Mouse (Mus musculus): ENCODE measurements at regions not wholly inside any gene's neighbourhood (a gene's known extent, or its start where the extent isn't known, plus 50 kb on each side); places are given as distances from the start of the nearest gene placed in this dataset.
A peak's percentile ranks its signal among the peaks of the same experiment; 100 is the strongest.

DNA sequence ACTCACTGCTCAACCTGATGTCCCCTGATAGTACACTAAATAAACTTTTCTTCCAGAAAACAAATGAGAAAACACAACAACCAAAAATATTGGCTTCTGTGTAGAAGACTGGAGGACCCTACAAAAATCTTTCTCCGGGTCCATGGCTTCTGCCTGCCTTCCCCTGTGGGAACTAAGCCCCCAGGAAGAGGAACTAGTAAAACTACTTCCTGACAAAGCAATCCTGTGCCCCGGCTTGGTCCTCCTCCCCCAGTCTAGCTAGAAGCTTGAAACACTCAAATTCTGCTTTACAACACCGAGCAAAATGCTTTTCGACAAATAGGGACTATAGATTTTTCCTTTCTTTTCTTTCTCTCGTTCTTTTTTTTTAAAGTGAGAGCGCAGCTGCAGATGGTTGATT, 51.3 kb upstream of the Mki67 start:
- DNase-seq (ENCODE audit: low spot score in 2 of 2) = no peak

DNA sequence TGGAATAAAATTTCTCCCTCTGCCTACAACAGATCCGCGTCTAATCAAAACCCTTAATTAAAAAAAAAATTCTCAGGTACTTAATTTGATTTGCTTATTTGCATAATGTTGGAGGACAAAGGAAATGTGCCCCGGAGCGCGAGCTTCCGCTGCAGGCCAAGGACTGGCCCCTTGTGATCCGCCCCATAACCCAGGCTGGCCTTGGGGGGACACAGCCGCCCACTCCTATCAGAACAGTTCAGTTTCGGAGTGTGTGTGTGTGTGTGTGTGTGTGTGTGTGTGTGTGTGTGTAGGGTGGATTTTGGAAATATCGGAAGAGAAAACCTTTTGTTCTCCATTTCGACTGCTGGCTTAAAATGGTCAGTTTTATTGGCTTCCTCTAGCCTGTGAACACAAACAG, 51.9 kb upstream of the Mki67 start:
- DNase-seq (ENCODE audit: low spot score in 2 of 2) = no peak

DNA sequence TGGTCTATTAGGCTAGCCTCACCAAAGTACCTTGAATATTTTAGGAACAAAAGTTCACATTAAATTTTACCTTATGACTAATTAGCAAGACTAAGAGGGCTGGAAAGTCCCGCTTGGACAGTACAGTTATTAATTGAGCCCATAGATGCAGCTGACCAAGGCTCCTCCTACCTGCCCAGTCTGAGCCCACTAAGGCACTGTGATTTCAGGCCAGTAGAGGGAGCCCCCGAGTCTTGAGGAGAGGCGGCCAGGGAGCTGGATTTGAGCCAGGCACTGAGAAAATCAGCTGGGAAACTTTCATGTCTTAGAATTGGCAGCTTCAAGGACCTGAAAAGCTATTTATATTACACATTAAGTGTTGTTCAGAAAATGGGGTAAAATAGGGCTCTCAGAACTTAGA, 52.4 kb upstream of the Mki67 start:
- peak; percentile 90 to 91 for DNase-seq (ENCODE audit: low spot score in 2 of 2)

DNA sequence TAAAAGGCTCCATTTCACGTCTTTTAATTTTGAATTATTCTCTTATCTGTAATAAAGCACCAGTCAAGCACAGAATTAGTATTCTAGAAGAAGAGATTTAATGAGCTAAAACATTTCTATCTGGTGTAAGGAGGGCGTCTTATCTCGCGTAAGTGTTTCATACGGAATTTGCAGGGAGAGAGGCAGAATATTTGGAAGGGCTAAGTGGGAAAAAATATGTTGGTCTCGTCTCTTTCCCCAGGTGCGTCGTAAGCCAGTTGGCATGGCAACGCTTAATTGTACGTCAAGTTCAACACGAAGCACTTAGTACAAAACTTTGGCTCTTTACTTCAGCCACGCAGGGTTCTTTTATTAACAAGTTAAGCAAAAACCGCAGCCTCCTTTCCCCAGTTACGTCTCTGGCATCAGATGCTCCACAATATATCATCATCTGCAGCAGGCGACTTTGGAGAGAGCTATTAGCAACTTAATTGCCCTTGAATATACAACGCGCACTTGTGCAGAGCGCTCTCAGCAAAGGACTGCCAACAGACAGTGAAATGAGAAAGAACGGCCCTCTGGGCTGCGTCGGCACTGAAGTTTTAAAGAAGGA, 53.0 kb upstream of the Mki67 start:
- DNase-seq (ENCODE audit: low spot score in 2 of 2) = no peak

DNA sequence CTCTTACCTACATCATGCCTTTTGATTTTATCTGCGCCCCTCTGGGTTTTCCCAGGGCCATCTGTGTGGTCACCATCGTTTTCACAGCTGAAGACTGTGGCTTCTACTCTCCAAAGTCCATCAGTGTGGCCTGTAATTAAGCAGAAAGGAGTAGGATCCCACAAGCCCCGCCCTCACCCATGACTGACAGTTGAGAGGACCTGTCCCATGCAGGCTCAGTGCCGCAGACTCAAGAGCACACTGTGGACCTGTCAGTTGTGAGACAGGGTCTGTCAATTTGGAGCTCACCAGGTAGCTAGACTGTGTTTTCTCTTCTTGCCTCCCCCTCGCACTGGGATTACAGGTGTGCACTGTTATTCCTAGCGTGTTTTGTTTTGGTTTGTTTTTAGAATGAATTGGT, 53.9 kb upstream of the Mki67 start:
- no peak for DNase-seq (ENCODE audit: low spot score in 2 of 2)

DNA sequence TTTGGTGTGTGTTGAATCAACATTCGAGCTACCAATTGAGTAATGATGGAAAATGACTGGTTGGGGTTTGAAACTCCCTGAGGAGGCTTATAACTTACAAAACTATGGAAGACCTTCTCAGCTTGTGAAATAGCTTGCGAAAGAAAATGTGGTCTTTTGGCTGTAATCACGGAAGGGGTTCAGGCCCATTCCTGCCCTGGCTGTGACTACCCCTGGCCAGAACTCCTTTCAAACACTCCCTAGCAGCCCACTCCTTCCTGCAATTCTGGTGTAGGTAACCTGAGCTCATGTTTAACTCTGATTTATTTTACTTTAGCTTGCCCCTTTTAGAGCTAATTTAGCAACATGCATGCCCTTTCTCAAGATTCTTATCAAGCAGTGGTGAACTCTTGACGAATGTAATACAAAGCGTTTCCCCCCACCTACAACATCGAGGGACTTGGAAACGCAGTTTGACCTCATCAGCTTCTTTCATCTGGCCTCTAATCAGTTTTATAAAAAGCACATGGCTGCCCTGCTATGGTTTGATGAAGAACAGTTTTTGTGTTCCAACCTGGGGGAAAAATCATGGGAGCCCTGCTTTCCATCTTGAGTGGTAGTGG, 59.8 kb upstream of the Mki67 start:
- no peak for DNase-seq (ENCODE audit: low spot score in 2 of 2)

DNA sequence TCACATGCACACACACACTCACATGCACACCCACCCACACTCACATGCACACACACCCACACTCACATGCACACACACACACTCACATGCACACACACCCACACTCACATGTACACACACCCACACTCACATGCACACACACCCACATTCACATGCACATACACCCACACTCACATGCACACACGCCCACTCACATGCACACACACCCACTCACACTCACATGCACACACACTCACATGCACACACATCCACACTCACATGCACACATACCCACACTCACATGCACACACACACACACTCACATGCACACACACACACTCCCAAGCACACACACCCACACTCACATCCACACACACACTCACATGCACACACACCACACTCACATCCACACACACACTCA, 74.0 kb upstream of the Mki67 start:
- DNase-seq (ENCODE audit: low spot score in 2 of 2) = no peak

DNA sequence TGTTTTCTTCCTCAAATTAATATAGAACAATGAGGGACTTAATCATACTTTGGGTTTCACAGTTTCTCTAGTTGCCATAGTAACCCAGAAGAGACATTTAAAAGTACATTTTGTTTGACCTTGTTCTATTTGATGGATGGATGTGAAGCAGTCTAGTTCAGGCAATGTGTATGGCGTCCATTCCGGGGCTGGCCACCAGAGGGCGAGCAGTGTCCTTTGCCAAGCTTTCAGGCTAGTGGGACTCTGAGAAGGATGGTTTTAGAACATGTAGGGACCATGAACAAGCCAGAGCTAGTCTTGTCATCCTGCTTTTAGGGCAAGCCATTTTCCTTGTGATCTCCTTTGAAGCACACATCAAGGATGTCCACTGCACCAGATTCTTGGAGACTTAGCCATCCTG, 74.8 kb upstream of the Mki67 start:
- DNase-seq (ENCODE audit: low spot score in 2 of 2) = peak; percentile 86 to 88

DNA sequence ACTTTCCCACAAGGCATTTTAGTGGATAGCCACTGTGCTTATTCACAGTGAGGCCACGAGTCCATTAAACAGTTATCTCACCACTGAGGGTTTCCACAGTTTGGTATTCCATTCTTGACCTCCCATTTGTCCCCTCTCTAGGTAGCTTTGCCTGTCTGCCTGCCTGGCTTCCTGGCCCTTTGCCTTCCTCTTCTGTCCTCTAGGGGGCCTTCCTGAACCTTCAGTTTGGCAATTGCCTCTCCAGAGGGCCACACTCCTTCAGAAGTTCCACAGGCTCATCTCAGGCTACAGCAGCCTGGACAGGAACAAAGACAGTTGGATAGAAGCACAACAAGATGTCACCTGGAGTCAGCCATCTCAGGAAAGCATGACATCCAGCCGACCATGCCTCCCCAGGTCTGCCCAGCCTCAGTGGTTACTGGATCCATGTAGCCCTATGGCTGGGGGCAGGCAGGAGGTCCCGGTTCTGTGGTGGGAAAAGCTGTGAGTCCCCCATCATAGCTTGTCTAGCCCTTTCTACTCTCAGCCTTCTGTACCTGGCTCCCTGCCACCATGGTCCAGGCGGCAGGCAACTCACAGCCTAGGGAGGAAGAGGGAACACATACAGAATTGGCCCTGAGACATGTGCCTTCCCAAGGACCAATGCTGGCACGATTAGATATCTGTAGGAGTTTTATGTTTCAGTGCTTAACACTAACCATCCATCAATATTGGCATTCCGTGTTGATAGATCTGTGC, 76.0 kb upstream of the Mki67 start:
- DNase-seq (ENCODE audit: low spot score in 2 of 2) = no peak

DNA sequence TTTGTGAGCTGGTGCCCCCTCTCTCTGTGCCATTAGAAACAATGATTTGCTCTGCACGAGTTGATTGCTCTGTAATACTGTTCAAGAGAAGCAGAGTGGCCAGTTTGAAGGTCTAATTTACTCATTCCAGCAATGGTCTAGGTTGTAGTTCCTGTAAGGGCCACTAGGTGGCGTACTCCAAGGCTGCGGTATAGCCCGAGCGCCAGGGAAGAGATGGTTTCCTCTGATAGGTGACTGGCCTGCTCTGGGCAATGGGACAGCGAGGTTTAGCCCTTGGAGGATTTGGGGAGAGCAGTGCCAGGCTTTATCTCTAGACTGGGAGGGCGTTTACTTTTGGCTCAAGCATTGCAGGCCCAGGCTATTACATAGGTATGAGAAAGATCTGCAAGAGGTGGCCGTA, 76.8 kb upstream of the Mki67 start:
- peak; percentile 41 to 53 for DNase-seq (ENCODE audit: low spot score in 2 of 2)

DNA sequence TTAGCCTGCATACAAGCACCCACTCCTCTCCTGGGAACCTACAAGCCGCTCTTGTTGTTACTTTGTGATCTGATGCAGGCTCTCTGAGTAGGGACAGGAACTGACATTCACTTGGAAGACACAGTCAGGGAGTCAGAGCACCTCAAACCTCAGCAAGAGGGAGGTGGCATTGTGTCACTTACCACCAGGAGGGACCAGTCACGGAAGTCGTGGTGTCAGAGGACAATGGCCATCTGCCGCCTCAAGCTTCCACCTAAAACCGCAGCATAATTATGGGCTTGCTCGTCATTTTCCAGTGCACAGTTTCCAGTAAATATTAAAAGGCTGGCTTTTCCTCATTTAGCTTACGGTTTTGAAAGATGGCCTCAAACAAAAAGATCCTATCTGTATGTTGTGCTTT, 78.1 kb upstream of the Mki67 start:
- DNase-seq (ENCODE audit: low spot score in 2 of 2) = no peak

DNA sequence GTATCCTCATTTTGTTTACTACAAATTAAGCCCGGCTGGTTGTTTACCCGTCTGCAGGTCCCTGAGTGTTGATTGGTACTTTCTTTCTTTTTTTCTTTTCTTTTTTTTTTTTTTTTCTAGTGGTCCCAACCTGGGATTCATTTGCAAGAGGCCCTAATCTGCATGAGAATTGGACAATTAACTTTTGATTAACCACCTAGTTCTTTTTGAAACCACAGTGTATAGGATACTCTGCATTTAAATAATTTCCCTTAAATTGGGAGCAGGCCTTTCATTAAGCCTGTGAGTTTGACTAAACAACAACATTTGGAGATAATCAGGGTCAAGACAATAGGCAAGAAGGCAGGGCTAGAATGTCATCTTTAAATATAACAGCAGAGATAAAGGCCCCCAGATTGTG, 78.5 kb upstream of the Mki67 start:
- DNase-seq (ENCODE audit: low spot score in 2 of 2) = no peak

DNA sequence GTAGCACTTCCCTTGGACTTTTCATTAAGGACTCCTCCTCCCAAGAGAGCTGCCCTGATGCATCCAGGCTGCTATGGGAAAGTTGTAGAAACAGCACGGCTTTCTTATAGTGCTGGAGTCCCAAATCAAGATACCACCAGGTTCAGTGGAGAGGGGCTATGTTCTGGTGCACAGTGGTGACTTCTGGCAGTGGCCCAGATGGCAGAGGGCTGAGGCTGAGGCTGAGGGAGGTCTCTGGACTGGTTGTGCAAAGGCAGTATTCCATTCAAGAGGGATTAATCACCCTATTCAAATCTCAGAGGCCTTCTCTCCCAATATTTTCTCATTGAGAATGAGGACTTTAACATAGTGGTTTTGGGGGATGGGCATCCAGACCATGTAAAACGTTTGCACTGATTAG, 82.3 kb upstream of the Mki67 start:
- DNase-seq (ENCODE audit: low spot score in 2 of 2) = no peak

DNA sequence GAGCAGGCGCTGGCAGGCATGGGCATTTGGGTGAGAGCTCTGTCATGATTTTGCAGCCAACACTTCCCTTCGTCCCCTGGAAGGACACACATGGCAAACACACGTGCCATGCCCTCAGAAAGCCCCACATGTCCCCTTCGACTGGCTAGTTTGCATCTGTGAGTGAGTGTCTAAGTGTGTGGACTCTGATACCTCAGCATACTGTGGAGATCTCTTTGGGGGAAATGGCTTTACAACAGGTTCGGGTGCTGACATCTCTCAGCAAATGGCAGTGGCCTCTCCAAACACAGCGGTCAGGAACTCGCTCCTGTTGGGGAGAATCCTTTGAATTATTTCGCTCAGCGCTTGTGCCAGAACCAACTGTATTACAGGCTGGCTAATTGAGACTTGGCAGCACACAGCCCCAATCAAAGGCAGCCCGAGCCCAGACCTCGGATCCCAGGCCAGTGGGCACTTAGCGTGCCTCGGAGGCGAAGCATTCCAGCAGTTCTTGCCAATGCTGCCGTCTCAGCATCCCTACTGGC, 86.5 kb upstream of the Mki67 start:
- DNase-seq (ENCODE audit: low spot score in 2 of 2) = peak; percentile 59 to 70

DNA sequence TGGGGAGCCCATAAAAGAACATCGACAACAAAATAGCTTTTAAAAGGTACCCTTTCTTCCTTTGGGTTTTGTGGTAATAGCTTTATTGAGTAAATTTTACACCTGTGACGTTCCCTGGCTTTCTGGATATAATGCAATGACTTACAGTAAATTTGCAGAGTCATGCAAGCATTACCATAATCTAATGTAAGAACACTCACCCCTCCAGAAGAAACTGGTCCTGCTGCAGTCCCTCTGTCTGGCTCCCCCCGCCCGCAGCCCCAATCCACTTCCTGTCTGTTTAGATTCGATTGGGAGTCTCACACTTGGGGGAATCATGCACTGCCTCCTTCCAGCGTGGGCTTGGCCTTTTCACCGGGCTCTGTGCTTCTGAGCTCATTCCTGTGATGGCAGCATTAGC, 88.6 kb upstream of the Mki67 start:
- no peak for DNase-seq (ENCODE audit: low spot score in 2 of 2)

DNA sequence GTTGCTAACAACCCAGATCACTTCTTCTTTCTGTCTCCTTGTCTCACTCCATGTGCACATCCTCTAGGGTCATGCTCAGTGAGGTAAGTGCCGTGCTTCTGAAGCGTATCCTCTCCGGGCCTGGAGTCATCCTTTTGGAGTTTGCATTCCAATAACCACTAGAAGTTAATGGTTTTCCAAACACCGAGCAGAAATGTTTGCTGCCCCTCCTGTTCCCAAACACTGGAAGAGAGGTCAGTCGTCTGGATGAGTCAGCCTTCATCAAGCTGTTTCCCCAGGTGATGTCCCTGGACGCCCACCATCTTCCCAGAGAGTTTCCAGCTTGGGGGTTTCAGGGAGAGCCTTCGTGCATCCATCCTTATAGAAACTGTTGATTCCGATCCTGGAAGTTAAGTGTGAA, 90.0 kb upstream of the Mki67 start:
- DNase-seq (ENCODE audit: low spot score in 2 of 2) = no peak

DNA sequence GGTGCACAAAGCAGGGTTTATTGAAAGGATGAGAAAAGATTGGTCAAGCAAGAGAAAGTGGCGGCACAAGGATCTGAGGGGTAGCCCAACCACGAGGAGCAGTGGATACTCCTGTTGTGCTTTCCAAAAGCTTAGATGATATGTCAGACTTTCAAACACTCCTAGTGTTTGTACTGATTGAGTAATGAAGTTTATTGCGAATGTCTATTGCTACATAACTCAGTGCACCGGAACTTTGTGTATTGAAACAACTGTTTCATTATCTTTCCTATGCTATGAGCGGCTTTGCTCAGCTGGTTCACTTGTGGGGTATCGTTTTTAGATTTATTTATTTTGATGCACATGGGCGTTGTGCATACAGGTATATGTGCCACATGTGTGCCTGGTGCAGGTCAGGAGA, 90.5 kb upstream of the Mki67 start:
- no peak for DNase-seq (ENCODE audit: low spot score in 2 of 2)

DNA sequence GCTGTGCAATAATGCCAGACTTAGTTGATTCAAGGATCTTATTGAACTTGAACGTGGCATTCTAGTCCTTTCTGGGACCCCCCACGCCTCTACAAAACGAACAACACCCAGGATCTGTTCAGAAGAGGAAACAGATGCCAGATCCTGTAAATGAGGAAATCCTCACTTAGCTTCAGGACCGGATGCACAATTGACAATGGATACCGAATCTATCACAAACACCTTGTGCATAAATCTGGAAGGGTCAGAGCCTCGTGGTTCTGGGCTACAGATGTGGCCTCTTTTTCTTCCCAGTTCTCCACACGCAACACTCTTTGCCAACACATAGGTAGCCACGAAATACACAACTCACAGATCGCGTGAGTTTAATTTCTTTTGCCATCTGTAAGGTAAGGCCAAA, 93.0 kb upstream of the Mki67 start:
- DNase-seq (ENCODE audit: low spot score in 2 of 2) = no peak

DNA sequence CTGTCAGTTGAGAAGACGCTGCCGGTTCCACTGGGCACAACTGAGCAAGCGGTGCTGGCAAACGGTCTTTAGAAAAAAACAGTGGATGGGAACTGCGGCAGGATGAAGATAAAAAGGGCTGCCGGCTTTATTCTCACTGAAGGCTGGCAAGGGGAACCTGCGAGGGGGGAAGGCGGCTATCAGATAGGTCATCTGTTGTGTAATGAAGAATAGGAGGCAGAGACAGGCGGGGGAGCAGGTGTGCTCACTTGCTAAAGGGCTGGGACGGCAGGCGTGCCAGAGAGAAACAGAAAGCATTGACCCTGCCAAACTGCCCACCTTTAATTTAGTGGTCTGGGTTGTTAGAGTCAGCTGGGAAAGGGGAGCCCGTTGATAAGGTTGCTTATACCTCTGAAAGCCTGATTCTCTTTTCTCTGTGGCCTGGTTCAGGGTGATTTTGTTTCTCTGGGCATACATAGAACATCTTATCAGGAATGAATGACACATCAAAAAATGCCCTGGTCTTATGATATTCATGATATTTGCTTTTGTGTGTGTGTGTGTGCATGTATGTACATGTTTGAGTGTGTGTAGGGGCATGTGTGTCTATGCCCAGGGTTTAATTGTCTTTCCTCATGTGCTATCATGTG, 93.7 kb upstream of the Mki67 start:
- no peak for DNase-seq (ENCODE audit: low spot score in 2 of 2)

DNA sequence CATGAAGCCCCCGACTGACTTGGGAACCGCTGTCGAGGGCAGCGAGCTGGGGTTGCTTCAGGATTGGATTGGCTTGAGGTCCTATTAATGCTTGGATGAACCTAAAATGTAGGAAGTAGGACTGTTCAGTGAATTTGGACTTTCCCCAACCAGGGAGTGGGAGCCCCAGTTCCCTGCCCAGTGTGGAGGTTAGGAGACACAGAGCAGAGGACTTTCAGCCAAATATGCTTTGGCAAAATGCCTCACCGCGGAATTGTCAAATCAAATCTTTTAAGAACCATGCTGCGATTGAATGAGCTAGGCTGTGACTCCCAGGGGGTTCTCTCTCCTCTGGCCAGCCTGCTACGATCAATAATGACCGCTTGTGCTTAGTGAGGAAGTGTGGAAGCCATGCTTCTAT, 94.8 kb upstream of the Mki67 start:
- DNase-seq (ENCODE audit: low spot score in 2 of 2) = no peak

DNA sequence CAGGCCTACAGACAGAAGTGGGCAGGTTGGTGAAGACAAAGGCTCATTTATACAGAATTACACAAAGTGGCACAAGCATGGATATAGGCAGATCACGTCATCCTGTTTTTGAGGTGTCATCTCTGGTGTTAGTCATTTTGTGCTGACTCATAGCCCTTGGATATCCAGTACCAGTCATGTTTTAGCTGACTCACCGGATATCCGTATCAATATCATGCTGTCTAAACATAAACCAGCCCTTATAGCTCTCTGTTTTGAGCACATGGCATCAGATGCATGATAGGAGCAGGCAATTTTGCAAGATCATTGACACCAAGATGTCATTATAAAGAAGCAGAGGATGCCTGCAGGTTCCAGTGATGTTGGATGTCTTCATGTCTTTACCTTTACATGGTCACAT, 97.5 kb upstream of the Mki67 start:
- DNase-seq (ENCODE audit: low spot score in 2 of 2) = no peak

DNA sequence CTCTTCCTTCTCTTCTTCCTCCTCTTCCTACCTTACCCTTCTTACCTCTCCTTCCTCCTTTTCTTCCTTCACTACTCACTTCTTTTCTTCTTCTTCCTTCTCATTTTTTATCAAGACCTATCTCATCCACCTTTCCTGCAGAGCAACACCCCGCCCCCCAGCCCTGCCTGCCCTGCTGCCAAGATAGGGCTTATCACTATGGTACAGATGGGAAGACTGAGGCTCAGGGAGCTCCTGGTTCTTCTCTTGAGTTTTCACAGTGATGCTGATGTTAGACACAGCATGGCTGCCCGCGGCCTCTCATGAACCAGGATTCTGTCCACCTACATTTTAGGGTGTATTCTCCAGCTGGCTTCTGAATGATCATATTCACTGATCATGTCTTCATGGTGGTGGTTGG, 100.0 kb upstream of the Mki67 start:
- DNase-seq (ENCODE audit: low spot score in 2 of 2) = no peak
